Mouse (Mus musculus) right cerebral cortex, postnatal 25 days (tissue): Measurements from ENCODE around the gene Eid2.

Source experiments
- DNase-seq: peaks from one replicate; pipeline ENCODE4 v3.0.0; 2022

Gene Eid2

DNA sequence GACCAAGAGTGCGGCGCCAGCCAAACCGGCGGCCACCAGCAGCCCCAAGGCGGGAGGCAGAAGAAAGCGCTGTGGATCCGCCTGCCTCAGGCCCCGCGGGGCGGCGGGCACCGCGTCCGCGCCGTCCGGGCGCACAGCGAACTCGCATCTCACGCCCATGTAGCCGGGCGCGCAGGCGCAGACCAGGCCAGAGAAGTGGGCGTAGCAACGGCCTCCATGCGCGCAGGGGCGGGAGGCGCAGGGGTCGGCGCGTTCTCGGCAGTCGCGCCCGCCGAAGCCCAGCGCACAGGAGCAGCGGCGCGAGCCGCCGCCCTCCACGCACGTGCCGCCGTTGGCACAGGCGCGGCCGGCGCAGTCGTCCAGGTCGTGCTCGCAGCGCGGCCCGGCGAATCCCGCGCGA lies 26.8 kb downstream of the Eid2 start:
- DNase-seq = peak; percentile 70

- no peak for DNase-seq
Observed at GRCm38 (mm10) chr7:28298837-28299625, 31.4 kb downstream of the Eid2 start.

- DNase-seq = peak; percentile 33
Observed at GRCm38 (mm10) chr7:28301616-28302433, 34.1 kb downstream of the Eid2 start, which contains the start of gene Dll3. TSS of gene Dll3 (minus strand) at chr7:28302238.

DNA sequence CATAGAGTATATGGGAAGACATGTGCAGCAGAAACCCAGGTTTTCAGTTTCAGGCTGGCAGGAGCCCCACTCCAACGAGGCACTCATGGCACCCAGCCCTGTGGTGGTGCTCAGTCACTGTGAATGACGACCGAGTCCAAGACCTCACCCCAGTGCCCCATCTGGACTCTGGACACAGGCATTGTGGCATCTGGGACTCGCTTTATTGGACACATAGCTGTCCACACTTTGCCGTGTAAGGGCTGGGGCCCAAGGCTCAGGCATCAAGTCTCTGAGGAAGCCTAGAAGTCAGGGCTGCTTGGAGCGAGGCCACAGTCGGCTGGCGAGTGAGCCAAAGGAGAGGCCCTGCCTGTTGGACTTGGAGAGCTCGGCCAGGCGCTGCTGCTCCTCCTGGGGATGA lies 38.0 kb downstream of the Eid2 start:
- DNase-seq = no peak

DNA sequence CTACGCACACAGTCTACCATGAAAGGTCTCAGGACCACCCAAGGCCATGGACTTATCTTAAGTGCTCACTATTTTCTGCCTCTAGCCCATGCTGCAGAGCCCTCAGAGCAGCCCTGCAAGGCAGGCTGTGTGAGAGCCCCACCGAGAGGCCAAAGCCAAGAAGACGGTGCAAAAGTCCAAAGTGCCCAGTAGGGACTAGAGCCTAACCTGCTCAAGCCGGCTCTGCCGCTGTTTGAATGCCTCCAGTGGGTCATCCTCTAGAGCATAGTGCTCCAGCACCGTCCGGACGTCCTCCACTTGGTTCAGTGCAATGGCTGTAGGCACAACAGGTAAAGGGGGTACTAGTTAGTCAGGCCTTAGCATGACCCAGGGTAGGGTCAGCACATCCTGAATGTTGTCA lies 38.5 kb downstream of the Eid2 start:
- no peak for DNase-seq

DNA sequence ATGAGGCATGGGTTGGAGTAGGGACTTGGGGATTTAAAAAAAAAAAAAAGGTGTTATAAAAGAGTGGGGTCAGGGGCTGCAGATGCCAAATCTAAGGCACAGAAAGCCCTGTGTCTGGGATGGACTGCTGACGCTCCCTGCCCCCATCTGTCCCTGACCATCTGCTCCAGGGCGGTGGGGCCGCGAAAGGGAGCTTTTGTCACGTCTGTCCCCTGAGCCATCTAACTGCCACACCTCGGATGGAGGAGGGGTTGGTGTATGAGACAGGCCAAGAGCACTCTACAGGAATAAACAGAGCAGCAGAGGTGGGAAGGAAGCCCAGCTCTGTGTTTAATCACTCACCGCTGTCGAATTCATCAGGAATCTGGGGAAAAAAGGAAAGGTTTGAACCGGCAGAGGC lies 42.1 kb downstream of the Eid2 start:
- no peak for DNase-seq

DNA sequence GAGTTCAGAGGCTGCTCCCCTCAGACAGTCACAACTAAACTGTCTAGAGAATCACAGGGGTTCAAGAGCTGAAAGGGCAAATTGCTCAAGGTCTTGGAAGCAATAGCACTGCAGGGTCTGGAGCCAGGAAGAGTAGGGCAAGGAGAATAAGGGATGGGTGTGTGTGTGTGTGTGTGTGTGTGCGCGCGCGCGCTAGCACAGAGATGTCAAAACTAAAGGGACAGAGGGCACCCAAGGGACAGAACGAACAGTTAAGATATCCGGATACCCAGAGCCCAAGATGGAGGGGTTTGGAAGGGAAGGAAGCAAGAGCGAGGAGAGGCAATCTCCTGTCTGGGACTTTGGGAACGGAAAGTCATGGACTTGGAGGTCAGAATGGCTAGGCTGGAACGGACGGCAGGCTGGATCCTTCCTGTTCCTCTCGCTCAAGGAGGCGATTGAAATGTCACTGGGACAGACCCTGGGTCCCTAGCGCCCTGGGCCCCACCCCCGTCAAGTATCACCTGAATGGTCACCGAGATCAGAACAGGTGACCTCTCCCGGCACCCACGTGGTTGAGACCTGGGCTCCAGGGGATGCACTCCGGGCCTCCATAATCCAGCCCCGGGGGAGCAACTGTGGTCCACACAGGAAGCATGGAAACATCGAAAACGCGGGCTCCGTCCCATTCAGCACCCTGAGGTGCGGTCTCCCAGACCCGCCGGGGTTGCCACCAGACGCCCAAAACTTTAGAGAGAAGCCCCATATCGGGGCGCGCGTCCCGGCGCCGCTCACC lies 43.7 kb downstream of the Eid2 start:
- DNase-seq = no peak

- DNase-seq = peak; percentile 99
Observed at GRCm38 (mm10) chr7:28311926-28312543, 44.4 kb downstream of the Eid2 start, which contains the start of gene Timm50. TSS of gene Timm50 (minus strand) at chr7:28312072.

DNA sequence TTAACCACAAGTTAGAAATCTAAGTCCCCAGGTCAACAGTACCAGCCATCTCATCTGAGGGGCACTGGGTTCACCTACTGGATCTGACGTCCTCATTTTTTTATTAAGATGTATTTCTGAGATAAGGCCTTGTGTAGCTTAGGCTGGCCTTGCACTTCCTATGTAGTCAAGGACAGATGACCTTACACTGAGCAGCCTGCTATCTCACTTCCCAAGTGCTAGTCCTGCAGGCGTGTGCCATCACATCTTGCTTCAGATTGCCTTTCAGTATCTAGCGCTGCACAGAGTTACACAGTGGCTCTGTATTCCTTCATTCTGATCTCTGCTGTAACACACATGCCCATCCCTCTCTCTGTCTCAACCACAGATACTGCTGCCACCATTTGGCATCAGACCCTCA lies 50.4 kb downstream of the Eid2 start:
- DNase-seq = no peak

DNA sequence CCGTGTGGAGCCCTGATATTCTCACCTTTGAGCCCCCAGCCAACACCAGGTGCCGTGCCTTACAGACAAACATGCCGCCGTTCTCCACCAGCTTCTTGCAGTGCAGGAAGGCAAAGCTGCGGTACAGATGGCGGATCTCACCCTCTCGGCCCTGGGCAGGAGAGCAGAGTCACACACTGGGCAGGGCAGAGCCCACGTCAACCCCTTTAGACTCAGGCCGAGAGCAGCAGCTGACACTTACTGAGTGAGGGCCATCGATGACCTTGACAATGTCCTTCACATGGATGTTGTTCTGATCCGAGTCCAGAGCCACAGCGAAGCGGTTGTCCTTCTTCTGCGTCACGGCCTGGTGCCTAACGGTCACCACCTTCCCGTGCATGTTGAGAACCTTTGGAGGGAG lies 51.0 kb downstream of the Eid2 start:
- DNase-seq = no peak
